Mouse (Mus musculus) heart, embryonic 16.5 days (tissue): ENCODE results near the gene Foxk2. TPM values are rescaled to one million over a fixed set of nuclear protein-coding genes. Genes with fewer than 3 reads are reported as not detected.
A peak's percentile ranks its signal among the peaks of the same experiment; 100 is the strongest.

Experiments used
- ATAC-seq: fragments of 200-750 bp; cut with Nextera tagmentation; replicated peaks from 2 replicates; pipeline ENCODE4 v1.8.0; 2017; ENCODE audit warnings: moderate number of reproducible peaks; ENCODE audit not compliant: insufficient read depth, low FRiP score; ENCODE audit errors: extremely low read depth
- H3K27ac ChIP-seq: fragments of 300-500 bp; sonication (generic); 2 replicates; pipeline ENCODE4 v1.5.1; 2014; ENCODE audit warnings: mild to moderate bottlenecking, low read length, control low read depth, moderate library complexity
- H3K27me3 ChIP-seq: fragments of 300-500 bp; sonication (generic); 2 replicates; pipeline ENCODE4 v1.6.1; 2014; ENCODE audit warnings: low read length, mixed read lengths; ENCODE audit not compliant: control insufficient read depth, insufficient read depth
- H3K36me3 ChIP-seq: fragments of 300-500 bp; sonication (generic); 2 replicates; pipeline ENCODE4 v1.6.1; 2014; ENCODE audit not compliant: control insufficient read depth, insufficient read depth
- H3K4me1 ChIP-seq: fragments of 300-500 bp; sonication (generic); 2 replicates; pipeline ENCODE4 v1.6.1; 2014; ENCODE audit warnings: low read length, mixed read lengths; ENCODE audit not compliant: control insufficient read depth, insufficient read depth
- H3K4me2 ChIP-seq: fragments of 300-500 bp; sonication (generic); 2 replicates; pipeline ENCODE4 v1.6.1; 2014; ENCODE audit warnings: low read depth, mild to moderate bottlenecking, control low read depth, low read length
- H3K4me3 ChIP-seq: fragments of 300-500 bp; sonication (generic); 2 replicates; pipeline ENCODE4 v1.5.1; 2014; ENCODE audit warnings: mild to moderate bottlenecking, control low read depth, low read length
- H3K9ac ChIP-seq: fragments of 300-500 bp; sonication (generic); 2 replicates; pipeline ENCODE4 v1.6.1; 2014; ENCODE audit warnings: low read length, control low read depth
- H3K9me3 ChIP-seq: fragments of 300-500 bp; sonication (generic); replicated peaks from 2 replicates; pipeline ENCODE4 v1.6.1; 2016; ENCODE audit warnings: low read length; ENCODE audit not compliant: control insufficient read depth
- WGBS: fragments of 180-500 bp; shearing (Covaris S2); extraction: QIAGEN DNeasy Blood & Tissue Kit; methylation state at CpG from one replicate; pipeline ENCODE4 v1.1.7; 2014; 5-methylcytosine and 5-hydroxymethylcytosine counted together
- polyA plus RNA-seq: library from polyadenylated mRNA; unstranded; fragments of >200 nt; fragmentation: Nextera tagmentation; extraction: Ambion mirVana; gene quantifications from 2 replicates; pipeline ENCODE4 v1.2.1, GENCODE M21; 2015

Gene Foxk2
- polyA plus RNA-seq, 1 experiment from 2014 or later: 4.6 TPM

GRCm38 (mm10) chr11:121261074-121261473, 1.3 kb downstream of the Foxk2 start:
- no peaks in the 10 kb centered on the region for H3K27me3 ChIP-seq
- no peak overlapping the region for H3K27ac ChIP-seq
- H3K4me2 ChIP-seq: peak overlapping the region; percentile 76
- 42% methylated on average over 2 of the region's 2 CpGs for WGBS
- H3K9ac ChIP-seq: peak overlapping the region; percentile 91
- no peaks in the 10 kb centered on the region for H3K9me3 ChIP-seq
- peak overlapping the region; percentile 82 for H3K4me3 ChIP-seq
- H3K36me3 ChIP-seq: peaks cover 5% of the 10 kb centered on the region; the same call in 1 of the 2 replicates
- H3K4me1 ChIP-seq: peaks cover 16% of the 10 kb centered on the region
- ATAC-seq: no peak

DNA sequence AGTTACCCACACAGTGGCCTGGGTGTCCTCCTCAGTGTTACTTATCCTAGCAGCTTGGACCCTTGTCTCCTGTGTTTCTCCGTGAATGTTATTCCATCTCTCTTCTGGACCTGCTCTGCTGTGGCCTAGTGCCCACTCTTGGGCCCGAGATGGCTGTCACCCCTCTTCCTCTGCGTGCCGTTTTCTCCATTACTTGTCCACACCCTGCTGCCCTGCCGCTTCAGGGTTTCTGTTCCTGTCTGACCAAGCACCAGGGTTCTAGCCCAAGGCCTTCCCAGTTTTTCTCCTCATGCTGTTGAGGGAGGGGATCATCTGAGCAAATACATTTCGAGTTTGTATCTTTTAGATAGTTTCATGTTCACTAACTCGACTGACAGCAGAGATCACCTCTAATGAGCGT, 17.7 kb downstream of the Foxk2 start:
- no peak overlapping the region for H3K9ac ChIP-seq
- H3K4me3 ChIP-seq: no peak overlapping the region
- no peak overlapping the region for H3K4me2 ChIP-seq
- 76% methylated on average over 8 of the region's 8 CpGs for WGBS
- H3K9me3 ChIP-seq: no peaks in the 10 kb centered on the region
- ATAC-seq: no peak
- peaks cover 23% of the 10 kb centered on the region for H3K4me1 ChIP-seq
- H3K36me3 ChIP-seq: 0 out of 2 replicates have a peak, but pooled peaks cover 2% of the 10 kb centered on the region
- H3K27ac ChIP-seq: no peak overlapping the region
- no peaks in the 10 kb centered on the region for H3K27me3 ChIP-seq

GRCm38 (mm10) chr11:121278011-121278410, 18.2 kb downstream of the Foxk2 start:
- Histone ChIP-seq H3K27ac (no peak overlapping the region), H3K9ac (no peak overlapping the region), H3K4me1 (peaks cover 28% of the 10 kb centered on the region), H3K36me3 (0 out of 2 replicates have a peak, but pooled peaks cover 2% of the 10 kb centered on the region), H3K27me3 (no peaks in the 10 kb centered on the region), H3K4me2 (no peak overlapping the region), H3K9me3 (no peaks in the 10 kb centered on the region), H3K4me3 (no peak overlapping the region)
- ATAC-seq: no peak
- 82% methylated on average over 3 of the region's 3 CpGs for WGBS

DNA sequence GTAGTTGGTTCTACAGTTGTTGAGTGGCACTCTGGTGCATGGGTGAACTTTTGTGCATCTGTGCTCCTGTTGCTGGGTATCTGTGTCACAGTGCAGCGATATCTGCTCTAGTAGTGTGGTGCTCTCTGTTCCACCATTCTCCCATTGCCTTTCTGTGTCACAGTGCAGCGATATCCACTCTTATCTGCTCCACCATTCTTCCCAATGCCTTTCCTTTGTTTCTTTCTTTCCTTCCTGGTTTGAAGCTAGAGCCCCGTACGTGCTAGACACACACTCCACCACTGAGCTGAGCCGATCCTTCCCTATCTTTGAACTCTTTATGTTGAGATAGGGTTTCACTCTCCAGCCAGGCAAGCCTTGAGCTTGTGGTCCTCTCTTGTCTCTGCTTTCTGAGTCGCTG, 23.1 kb downstream of the Foxk2 start:
- H3K9ac ChIP-seq: peak overlapping the region; percentile 16
- H3K4me3 ChIP-seq: no peak overlapping the region
- ATAC-seq: peak; percentile 83
- H3K4me1 ChIP-seq: peaks cover 34% of the 10 kb centered on the region
- WGBS: 39% methylated on average over 6 of the region's 6 CpGs
- peak overlapping the region; percentile 52 for H3K4me2 ChIP-seq
- peak overlapping the region; percentile 83 for H3K27ac ChIP-seq
- no peaks in the 10 kb centered on the region for H3K27me3 ChIP-seq
- H3K36me3 ChIP-seq: peaks cover 20% of the 10 kb centered on the region
- H3K9me3 ChIP-seq: no peaks in the 10 kb centered on the region

GRCm38 (mm10) chr11:121289859-121290258, 30.1 kb downstream of the Foxk2 start:
- no peak overlapping the region for H3K9ac ChIP-seq
- no peak for ATAC-seq

GRCm38 (mm10) chr11:121294771-121295170, 35.0 kb downstream of the Foxk2 start:
- Histone ChIP-seq H3K9ac (no peak overlapping the region), H3K27ac (no peak overlapping the region), H3K4me2 (no peak overlapping the region), H3K4me3 (no peak overlapping the region), H3K4me1 (no peaks in the 10 kb centered on the region), H3K36me3 (peaks cover 33% of the 10 kb centered on the region), H3K27me3 (no peaks in the 10 kb centered on the region), H3K9me3 (no peaks in the 10 kb centered on the region)
- WGBS: 87% methylated on average over 5 of the region's 5 CpGs
- ATAC-seq: no peak

More at GRCm38 (mm10) chr11:121289859-121290258, 30.1 kb downstream of the Foxk2 start:
- Histone ChIP-seq H3K27me3 (no peaks in the 10 kb centered on the region), H3K4me3 (no peak overlapping the region), H3K4me2 (no peak overlapping the region), H3K4me1 (no peaks in the 10 kb centered on the region), H3K36me3 (peaks cover 46% of the 10 kb centered on the region), H3K27ac (no peak overlapping the region), H3K9me3 (no peaks in the 10 kb centered on the region)
- WGBS: 88% methylated on average over 3 of the region's 3 CpGs

DNA sequence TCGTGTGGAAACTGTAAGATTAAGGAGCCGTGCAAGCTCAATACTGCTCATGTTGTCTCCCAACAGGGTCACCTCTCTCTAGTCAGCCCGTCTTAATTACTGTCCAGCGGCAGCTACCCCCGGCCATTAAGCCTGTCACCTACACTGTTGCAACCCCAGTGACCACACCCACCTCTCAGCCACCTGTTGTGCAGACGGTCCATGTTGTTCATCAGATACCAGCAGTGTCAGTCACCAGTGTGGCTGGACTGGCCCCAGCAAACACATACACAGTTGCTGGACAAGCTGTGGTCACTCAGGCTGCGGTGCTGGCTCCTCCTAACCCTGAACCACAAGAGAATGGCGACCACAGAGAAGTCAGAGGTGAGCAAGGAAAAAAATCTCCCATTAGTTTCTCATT, 38.7 kb downstream of the Foxk2 start:
- H3K9me3 ChIP-seq: no peaks in the 10 kb centered on the region
- peaks cover 35% of the 10 kb centered on the region for H3K36me3 ChIP-seq
- H3K4me3 ChIP-seq: no peak overlapping the region
- no peaks in the 10 kb centered on the region for H3K27me3 ChIP-seq
- H3K4me2 ChIP-seq: no peak overlapping the region
- no peak overlapping the region for H3K27ac ChIP-seq
- H3K9ac ChIP-seq: no peak overlapping the region
- ATAC-seq: no peak
- 89% methylated on average over 8 of the region's 8 CpGs for whole genome bisulfite sequencing
- no peaks in the 10 kb centered on the region for H3K4me1 ChIP-seq

DNA sequence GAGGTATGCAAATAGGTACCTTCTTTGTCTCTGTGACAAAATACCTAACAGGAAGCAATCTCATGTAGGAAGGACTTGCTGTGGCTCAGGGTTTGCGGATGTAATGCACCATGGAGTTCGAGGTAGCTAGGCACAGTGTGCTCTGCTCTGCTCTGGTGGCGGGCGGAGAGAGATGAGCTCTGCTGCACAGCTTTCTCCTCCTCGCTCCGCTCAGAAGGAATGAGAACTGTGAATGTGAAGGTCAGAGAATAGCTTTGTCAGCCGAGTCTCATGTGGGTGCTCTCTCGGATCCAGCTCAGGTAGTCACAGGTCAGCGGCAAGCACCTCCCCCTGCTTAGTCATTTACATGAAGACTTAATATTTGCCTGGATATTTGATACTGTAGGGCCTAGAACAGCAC, 40.5 kb downstream of the Foxk2 start:
- no peak overlapping the region for H3K4me3 ChIP-seq
- peaks cover 40% of the 10 kb centered on the region for H3K36me3 ChIP-seq
- no peaks in the 10 kb centered on the region for H3K9me3 ChIP-seq
- ATAC-seq: no peak
- H3K4me2 ChIP-seq: no peak overlapping the region
- no peak overlapping the region for H3K9ac ChIP-seq
- WGBS: 87% methylated on average over 9 of the region's 9 CpGs
- H3K27ac ChIP-seq: no peak overlapping the region
- no peaks in the 10 kb centered on the region for H3K4me1 ChIP-seq
- no peaks in the 10 kb centered on the region for H3K27me3 ChIP-seq

GRCm38 (mm10) chr11:121305371-121305770, 45.6 kb downstream of the Foxk2 start:
- Histone ChIP-seq H3K4me1 (no peaks in the 10 kb centered on the region), H3K9me3 (peaks cover 6% of the 10 kb centered on the region), H3K27me3 (no peaks in the 10 kb centered on the region), H3K4me3 (no peak overlapping the region), H3K27ac (no peak overlapping the region), H3K4me2 (no peak overlapping the region), H3K36me3 (peaks cover 38% of the 10 kb centered on the region), H3K9ac (no peak overlapping the region)
- ATAC-seq: no peak
- 90% methylated on average over 6 of the region's 6 CpGs for WGBS
